Mouse (Mus musculus): ENCODE measurements around the gene Kcnip3.

DNA sequence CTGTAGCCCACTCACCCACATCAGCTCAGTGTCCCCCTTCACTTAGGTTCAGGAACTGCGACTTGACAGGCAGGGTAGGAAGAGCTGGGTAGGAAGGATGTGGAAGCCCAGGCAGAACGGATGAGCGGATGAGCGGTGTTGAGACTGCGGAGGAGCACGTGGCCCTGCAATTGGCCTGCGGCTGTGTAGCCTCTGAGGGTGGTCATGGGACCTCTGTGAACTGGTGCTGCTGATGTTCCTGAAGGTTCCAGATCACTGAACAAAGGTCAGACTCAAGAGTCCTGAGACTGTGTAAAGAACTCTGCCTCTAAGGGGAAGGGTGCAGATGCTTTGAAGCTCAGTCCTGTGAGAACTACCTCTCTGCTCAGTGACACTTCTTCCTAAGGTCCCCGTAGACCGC is 68.8 kb downstream of the Kcnip3 start:
- no peak for TF ChIP-seq CTCF (conservative IDR thresholded peaks at IDR 0.05; ENCODE audit: insufficient read depth, insufficient read length, low read depth, low read length)
- no peak for TF ChIP-seq POLR2A (IDR thresholded peaks at IDR 0.05; ENCODE audit: low read depth, low read length)
